Mouse (Mus musculus) intestine, embryonic 16.5 days (tissue): ENCODE data around the gene Col17a1. TPM values are rescaled to one million over a fixed set of nuclear protein-coding genes. Genes with fewer than 3 reads are reported as not detected.
A peak's percentile ranks its signal among the peaks of the same experiment; 100 is the strongest.

ENCODE experiments used
- ATAC-seq: fragments of 200-750 bp; cut with Nextera tagmentation; 2 replicates; pipeline ENCODE4 v1.8.0; 2017; ENCODE audit warnings: moderate TSS enrichment, moderate library complexity
- H3K27ac ChIP-seq: fragments of 300-500 bp; sonication (generic); 2 replicates; pipeline ENCODE4 v1.5.1; 2014; ENCODE audit warnings: mild to moderate bottlenecking, low read length
- H3K27me3 ChIP-seq: fragments of 300-500 bp; sonication (generic); replicated peaks from 2 replicates; pipeline ENCODE4 v1.6.1; 2014; ENCODE audit warnings: low read length, control low read depth, mixed read lengths; ENCODE audit not compliant: control insufficient read depth, insufficient read depth
- H3K36me3 ChIP-seq: fragments of 300-500 bp; sonication (generic); 2 replicates; pipeline ENCODE4 v1.6.1; 2014; ENCODE audit warnings: low read length, control low read depth; ENCODE audit not compliant: control insufficient read depth, insufficient read depth
- H3K4me1 ChIP-seq: fragments of 300-500 bp; sonication (generic); 2 replicates; pipeline ENCODE4 v1.6.1; 2014; ENCODE audit warnings: low read length, control low read depth, mixed read lengths; ENCODE audit not compliant: control insufficient read depth, insufficient read depth
- H3K4me2 ChIP-seq: fragments of 300-500 bp; sonication (generic); 2 replicates; pipeline ENCODE4 v1.6.1; 2014; ENCODE audit warnings: low read depth, low read length, control low read depth
- H3K4me3 ChIP-seq: fragments of 300-500 bp; sonication (generic); 2 replicates; pipeline ENCODE4 v1.5.1; 2014; ENCODE audit warnings: mild to moderate bottlenecking, low read length
- H3K9ac ChIP-seq: fragments of 300-500 bp; sonication (generic); 2 replicates; pipeline ENCODE4 v1.6.1; 2014; ENCODE audit warnings: low read depth, low read length
- H3K9me3 ChIP-seq: fragments of 300-500 bp; sonication (generic); 2 replicates; pipeline ENCODE4 v1.6.1; 2016; ENCODE audit warnings: low read length, control low read depth; ENCODE audit not compliant: control insufficient read depth
- WGBS: fragments of 180-500 bp; shearing (Covaris S2); extraction: QIAGEN DNeasy Blood & Tissue Kit; methylation state at CpG from one replicate; pipeline ENCODE4 v1.1.7; 2014; 5-methylcytosine and 5-hydroxymethylcytosine counted together
- polyA plus RNA-seq: library from polyadenylated mRNA; unstranded; fragments of >200 nt; fragmentation: Nextera tagmentation; extraction: Ambion mirVana; gene quantifications from 2 replicates; pipeline ENCODE4 v1.2.1, GENCODE M21; 2015

Gene Col17a1
- polyA plus RNA-seq, 1 experiment from 2014 or later, result 0.42 TPM

GRCm38 (mm10) chr19:47695725-47696124 is 3.8 kb upstream of the Col17a1 start:
- no peak overlapping the region for H3K27ac ChIP-seq
- no peaks in the 10 kb centered on the region for H3K36me3 ChIP-seq
- H3K4me2 ChIP-seq, result no peak overlapping the region
- WGBS, result 90% methylated on average over 6 of the region's 6 CpGs
- no peak for ATAC-seq
- H3K9ac ChIP-seq, result no peak overlapping the region
- 0 out of 2 replicates have a peak, but pooled peaks cover 4% of the 10 kb centered on the region for H3K4me1 ChIP-seq
- no peak overlapping the region for H3K4me3 ChIP-seq
- no peaks in the 10 kb centered on the region for H3K27me3 ChIP-seq
- H3K9me3 ChIP-seq, result no peaks in the 10 kb centered on the region

GRCm38 (mm10) chr19:47689592-47689991 is 2.3 kb downstream of the Col17a1 start:
- no peaks in the 10 kb centered on the region for H3K27me3 ChIP-seq
- H3K27ac ChIP-seq, result no peak overlapping the region
- ATAC-seq, result no peak
- no peaks in the 10 kb centered on the region for H3K36me3 ChIP-seq
- H3K4me3 ChIP-seq, result no peak overlapping the region
- no peaks in the 10 kb centered on the region for H3K4me1 ChIP-seq
- H3K4me2 ChIP-seq, result no peak overlapping the region
- no peaks in the 10 kb centered on the region for H3K9me3 ChIP-seq
- no peak overlapping the region for H3K9ac ChIP-seq
- WGBS, result 74% methylated on average over 7 of the region's 7 CpGs

GRCm38 (mm10) chr19:47678675-47679074 is 13.2 kb downstream of the Col17a1 start:
- H3K9ac ChIP-seq, result no peak overlapping the region
- no peaks in the 10 kb centered on the region for H3K36me3 ChIP-seq
- H3K27me3 ChIP-seq, result no peaks in the 10 kb centered on the region
- no peak overlapping the region for H3K4me3 ChIP-seq
- H3K9me3 ChIP-seq, result no peaks in the 10 kb centered on the region
- no peaks in the 10 kb centered on the region for H3K4me1 ChIP-seq
- ATAC-seq, result no peak
- whole genome bisulfite sequencing, result 85% methylated on average over 12 of the region's 12 CpGs
- H3K4me2 ChIP-seq, result no peak overlapping the region
- H3K27ac ChIP-seq, result no peak overlapping the region

GRCm38 (mm10) chr19:47674419-47674818 is 17.5 kb downstream of the Col17a1 start:
- Histone ChIP-seq H3K4me3 (no peak overlapping the region), H3K9ac (no peak overlapping the region), H3K4me2 (no peak overlapping the region), H3K9me3 (no peaks in the 10 kb centered on the region), H3K27me3 (no peaks in the 10 kb centered on the region), H3K27ac (no peak overlapping the region), H3K36me3 (no peaks in the 10 kb centered on the region), H3K4me1 (no peaks in the 10 kb centered on the region)
- WGBS, result 44% methylated on average over 8 of the region's 8 CpGs
- no peak for ATAC-seq

- WGBS, result 77% methylated on average over 9 of the region's 9 CpGs
- H3K27ac ChIP-seq, result no peak overlapping the region
- no peaks in the 10 kb centered on the region for H3K27me3 ChIP-seq
- H3K36me3 ChIP-seq, result no peaks in the 10 kb centered on the region
- no peak for ATAC-seq
- no peak overlapping the region for H3K9ac ChIP-seq
- no peaks in the 10 kb centered on the region for H3K4me1 ChIP-seq
- H3K9me3 ChIP-seq, result no peaks in the 10 kb centered on the region
- H3K4me2 ChIP-seq, result no peak overlapping the region
- no peak overlapping the region for H3K4me3 ChIP-seq
These were observed 23.5 kb downstream of the Col17a1 start for GRCm38 (mm10) chr19:47668399-47668798.

GRCm38 (mm10) chr19:47667601-47668000 is 24.3 kb downstream of the Col17a1 start:
- Histone ChIP-seq H3K27ac (no peak overlapping the region), H3K4me3 (no peak overlapping the region), H3K27me3 (no peaks in the 10 kb centered on the region), H3K9ac (no peak overlapping the region), H3K4me2 (no peak overlapping the region), H3K36me3 (no peaks in the 10 kb centered on the region), H3K9me3 (no peaks in the 10 kb centered on the region), H3K4me1 (no peaks in the 10 kb centered on the region)
- WGBS, result 47% methylated on average over 8 of the region's 8 CpGs
- no peak for ATAC-seq

- ATAC-seq, result no peak
- no peak overlapping the region for H3K4me2 ChIP-seq
- H3K36me3 ChIP-seq, result no peaks in the 10 kb centered on the region
- no peak overlapping the region for H3K9ac ChIP-seq
- H3K4me1 ChIP-seq, result peaks cover 4% of the 10 kb centered on the region
- H3K4me3 ChIP-seq, result no peak overlapping the region
- H3K27ac ChIP-seq, result no peak overlapping the region
- no peaks in the 10 kb centered on the region for H3K9me3 ChIP-seq
- 87% methylated on average over 9 of the region's 9 CpGs for WGBS
- no peaks in the 10 kb centered on the region for H3K27me3 ChIP-seq
These were observed 32.0 kb downstream of the Col17a1 start for GRCm38 (mm10) chr19:47659765-47660408.

- H3K4me3 ChIP-seq, result no peak overlapping the region
- 13% methylated on average over 5 of the region's 5 CpGs for WGBS
- no peaks in the 10 kb centered on the region for H3K27me3 ChIP-seq
- H3K4me2 ChIP-seq, result no peak overlapping the region
- ATAC-seq, result peak; percentile 83
- no peaks in the 10 kb centered on the region for H3K9me3 ChIP-seq
- peaks cover 4% of the 10 kb centered on the region for H3K4me1 ChIP-seq
- H3K27ac ChIP-seq, result peak overlapping the region; percentile 49; the same call in 1 of the 2 replicates
- peak overlapping the region; percentile 57 for H3K9ac ChIP-seq
- H3K36me3 ChIP-seq, result no peaks in the 10 kb centered on the region
These were observed 32.9 kb downstream of the Col17a1 start for GRCm38 (mm10) chr19:47658914-47659535.

- Histone ChIP-seq H3K36me3 (no peaks in the 10 kb centered on the region), H3K27ac (no peak overlapping the region), H3K9me3 (no peaks in the 10 kb centered on the region), H3K4me3 (no peak overlapping the region), H3K4me1 (peaks cover 4% of the 10 kb centered on the region), H3K4me2 (no peak overlapping the region), H3K9ac (no peak overlapping the region), H3K27me3 (no peaks in the 10 kb centered on the region)
- peak; percentile 29 for ATAC-seq
- whole genome bisulfite sequencing, result 62% methylated on average over 11 of the region's 11 CpGs
These were observed 37.0 kb downstream of the Col17a1 start for GRCm38 (mm10) chr19:47654896-47655295.
